Mouse (Mus musculus) liver, adult 2 months (tissue): Measurements from ENCODE around the gene Hist1h3g. TPM values are rescaled to one million over a fixed set of nuclear protein-coding genes. Genes with fewer than 3 reads are reported as not detected.
"Not testable (repeated sequence)": the region's sequence is repeated elsewhere in the genome, so short reads cannot be mapped to it uniquely, and the experiment has no call there.

Experiments used
- DNase-seq: peaks from one replicate; pipeline ENCODE4 v3.0.0-alpha.2; 2011; ENCODE audit warnings: low read depth, low spot score; ENCODE audit errors: extremely low read depth
- H3K27ac ChIP-seq: fragments of 200-500 bp; replicated peaks from 2 replicates; pipeline ENCODE4 v1.5.1; 2012; ENCODE audit warnings: low read depth, mild to moderate bottlenecking, control low read depth, inconsistent platforms, low read length; ENCODE audit not compliant: insufficient read depth
- H3K27me3 ChIP-seq: fragments of 200-500 bp; 2 replicates; pipeline ENCODE4 v1.6.1; 2012; ENCODE audit warnings: mild to moderate bottlenecking, moderate library complexity, low read length, inconsistent platforms; ENCODE audit not compliant: control insufficient read depth, insufficient read depth
- H3K36me3 ChIP-seq: fragments of 200-500 bp; 2 replicates; pipeline ENCODE4 v1.6.1; 2012; ENCODE audit warnings: low read length, inconsistent platforms; ENCODE audit not compliant: control insufficient read depth, insufficient read depth
- H3K4me1 ChIP-seq: fragments of 200-500 bp; 2 replicates; pipeline ENCODE4 v1.6.1; 2011; ENCODE audit warnings: low read length; ENCODE audit not compliant: control insufficient read depth, insufficient read depth
- H3K4me3 ChIP-seq: fragments of 200-500 bp; 2 replicates; pipeline ENCODE4 v1.5.1; 2011; ENCODE audit warnings: low read depth, mild to moderate bottlenecking, control low read depth, low read length, moderate library complexity; ENCODE audit not compliant: insufficient read depth
- H3K79me2 ChIP-seq: fragments of 200-500 bp; 2 replicates; pipeline ENCODE4 v1.6.1; 2012; ENCODE audit warnings: inconsistent platforms, mild to moderate bottlenecking, low read length, moderate library complexity; ENCODE audit not compliant: control insufficient read depth, insufficient read depth
- H3K9ac ChIP-seq: fragments of 200-500 bp; 2 replicates; pipeline ENCODE4 v1.6.1; 2012; ENCODE audit warnings: low read depth, mild to moderate bottlenecking, control low read depth, inconsistent platforms, low read length
- CTCF ChIP-seq: fragments of 200-500 bp; IDR thresholded peaks from 2 replicates; pipeline ENCODE4 v1.5.1; 2011; ENCODE audit warnings: low read depth, low read length, control low read depth
- POLR2A ChIP-seq: fragments of 200-500 bp; IDR thresholded peaks from 2 replicates; pipeline ENCODE4 v1.6.1; 2011; ENCODE audit warnings: low read length, control low read depth; ENCODE audit not compliant: insufficient read depth; ENCODE audit errors: extremely low read depth
- WGBS: fragments of 180-500 bp; shearing (Covaris S2); methylation state at CpG from one replicate; pipeline ENCODE4 v1.1.7; 2018; 5-methylcytosine and 5-hydroxymethylcytosine counted together
- polyA plus RNA-seq: library from polyadenylated mRNA; depleted of rRNA; stranded (reverse); fragments of >200 nt; gene quantifications from 2 replicates; pipeline ENCODE4 v1.2.3, GENCODE M21; 2012; rRNA removed
- total RNA-seq: library from RNA; depleted of rRNA; stranded (reverse); fragments of >200 nt; gene quantifications from 2 replicates; pipeline ENCODE4 v1.2.3, GENCODE M21; 2014; rRNA removed

Hist1h3g gene
- 5.6 and 12.9 TPM in 2 replicates for total RNA-seq
- 0.26 TPM in 1 of 2 replicates, not detected in the other for polyA plus RNA-seq

DNA sequence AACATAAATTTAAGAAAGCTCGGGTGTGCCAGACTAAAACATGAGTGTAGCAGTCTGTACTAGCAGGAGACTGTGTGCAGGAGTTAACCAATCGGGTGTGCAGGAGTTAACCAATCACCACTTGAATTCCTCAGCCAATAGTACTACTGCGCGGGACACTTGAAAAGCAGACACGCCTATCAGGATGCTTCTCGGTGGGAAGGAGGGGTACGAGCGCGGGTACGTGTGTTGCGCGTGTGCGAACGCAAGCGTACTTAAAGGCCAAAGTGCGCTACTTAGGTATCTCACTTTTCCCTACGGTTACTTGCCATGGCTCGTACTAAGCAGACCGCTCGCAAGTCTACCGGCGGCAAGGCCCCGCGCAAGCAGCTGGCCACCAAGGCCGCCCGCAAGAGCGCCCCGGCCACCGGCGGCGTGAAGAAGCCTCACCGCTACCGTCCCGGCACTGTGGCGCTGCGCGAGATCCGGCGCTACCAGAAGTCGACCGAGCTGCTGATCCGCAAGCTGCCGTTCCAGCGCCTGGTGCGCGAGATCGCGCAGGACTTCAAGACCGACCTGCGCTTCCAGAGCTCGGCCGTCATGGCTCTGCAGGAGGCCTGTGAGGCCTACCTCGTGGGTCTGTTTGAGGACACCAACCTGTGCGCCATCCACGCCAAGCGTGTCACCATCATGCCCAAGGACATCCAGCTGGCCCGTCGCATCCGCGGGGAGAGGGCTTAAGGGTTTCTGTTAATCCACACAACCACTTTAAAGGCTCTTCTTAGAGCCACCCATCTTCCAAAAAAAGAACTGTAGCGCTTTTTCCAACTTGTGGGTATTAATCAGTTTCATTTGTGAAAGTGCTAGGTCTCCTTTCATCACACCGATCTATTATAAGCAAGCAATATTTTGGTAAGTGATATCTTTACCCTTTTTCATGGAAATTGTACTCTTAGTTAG, at the start of gene Hist1h3g:
Gene Hist1h3g, plus strand, starts transcription at position 286 of the 939 bp plus-strand sequence.
- Histone ChIP-seq H3K4me1 (peaks cover 11% of the 10 kb centered on the region), H3K4me3 (peak within 1 kb of the TSS; percentile 48)
- H3K36me3 ChIP-seq, H3K27me3 ChIP-seq, H3K27ac ChIP-seq, H3K9ac ChIP-seq, H3K79me2 ChIP-seq: not testable (repeated sequence)
- 2% methylated on average over 49 of the region's 62 CpGs for WGBS
- DNase-seq: peak; percentile 89

DNA sequence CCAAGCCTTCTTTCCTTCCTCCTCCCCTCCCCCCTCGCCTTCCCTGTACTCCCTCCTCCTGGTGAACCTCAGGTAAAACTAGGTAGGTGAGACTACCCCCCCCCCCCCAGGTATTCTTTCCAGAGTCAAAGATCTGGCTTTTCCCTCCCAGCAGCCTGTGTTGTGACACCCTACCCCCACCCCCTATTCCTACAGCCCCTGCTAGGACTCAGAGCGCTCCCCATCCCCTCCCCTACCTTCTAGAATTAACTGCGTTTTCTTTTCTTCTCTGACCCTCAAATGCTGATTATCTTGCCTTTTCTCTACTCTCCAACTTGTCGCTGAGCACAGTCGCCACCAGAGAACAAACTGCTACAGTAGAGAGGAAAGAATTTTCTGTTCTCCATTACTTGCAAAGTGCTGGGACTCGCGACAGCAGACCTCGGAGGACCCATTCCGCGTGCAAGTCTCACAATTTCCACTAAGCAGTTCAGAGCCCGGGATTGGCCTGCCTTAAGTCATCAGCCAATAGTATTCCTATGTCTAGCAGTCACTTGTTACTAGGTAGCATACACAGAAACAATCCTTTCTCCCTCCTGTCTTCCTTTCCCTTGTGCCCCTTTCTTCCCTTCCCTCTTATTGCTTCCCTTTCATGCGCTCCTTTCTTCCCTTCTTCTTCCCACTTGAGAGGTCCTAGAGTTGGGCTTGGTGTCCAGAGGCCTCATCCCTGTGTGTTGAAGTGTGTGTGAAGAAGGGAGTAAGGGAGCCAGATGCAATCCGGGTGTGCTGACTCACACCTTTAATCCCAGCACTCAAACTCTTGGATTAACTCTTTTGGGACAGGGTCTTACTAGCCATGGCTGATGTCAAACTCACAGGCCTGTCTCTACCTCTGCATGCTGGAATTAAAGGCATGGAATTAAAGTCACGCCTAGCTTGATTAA, 46.6 kb upstream of the Hist1h3g start, which contains the start of gene Btn2a2:
Gene Btn2a2, minus strand, starts transcription at position 458 of the 923 bp plus-strand sequence.
- Histone ChIP-seq H3K36me3 (no peaks in the 10 kb centered on the region), H3K79me2 (no peaks in the 10 kb centered on the region), H3K27ac (no peak within 1 kb of the TSS), H3K9ac (no peak within 1 kb of the TSS), H3K27me3 (no peaks in the 10 kb centered on the region), H3K4me1 (no peaks in the 10 kb centered on the region), H3K4me3 (no peak within 1 kb of the TSS)
- DNase-seq: peak; percentile 60
- 10% methylated on average over 14 of the region's 14 CpGs for WGBS
- TF ChIP-seq CTCF: no peak
- TF ChIP-seq POLR2A: no peak

DNA sequence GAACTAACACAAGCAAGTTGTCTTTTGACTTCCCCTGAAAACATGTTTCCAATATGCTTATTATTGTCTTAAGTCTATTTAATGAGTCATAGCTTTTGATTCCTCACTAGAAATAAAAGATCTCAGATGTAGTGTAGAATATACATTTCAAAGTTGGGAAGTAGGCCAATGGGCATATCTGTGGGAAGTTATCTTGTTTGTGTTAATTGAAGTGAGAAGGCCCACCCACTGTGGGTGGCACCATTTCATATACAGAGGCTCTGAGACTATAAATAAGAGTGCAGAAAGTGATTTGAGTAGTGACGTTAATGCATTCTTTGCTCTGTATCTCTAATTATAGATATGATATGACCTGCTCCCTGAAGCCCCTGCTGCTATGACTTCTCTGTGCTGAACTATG, 44.4 kb upstream of the Hist1h3g start:
- TF ChIP-seq CTCF (no peak), POLR2A (no peak)
- Histone ChIP-seq H3K27me3 (no peaks in the 10 kb centered on the region), H3K36me3 (no peaks in the 10 kb centered on the region), H3K4me3 (no peak overlapping the region), H3K9ac (no peak overlapping the region), H3K79me2 (no peaks in the 10 kb centered on the region), H3K27ac (no peak overlapping the region), H3K4me1 (no peaks in the 10 kb centered on the region)
- WGBS: 84% methylated on average over 1 of the region's 1 CpGs
- DNase-seq: no peak

DNA sequence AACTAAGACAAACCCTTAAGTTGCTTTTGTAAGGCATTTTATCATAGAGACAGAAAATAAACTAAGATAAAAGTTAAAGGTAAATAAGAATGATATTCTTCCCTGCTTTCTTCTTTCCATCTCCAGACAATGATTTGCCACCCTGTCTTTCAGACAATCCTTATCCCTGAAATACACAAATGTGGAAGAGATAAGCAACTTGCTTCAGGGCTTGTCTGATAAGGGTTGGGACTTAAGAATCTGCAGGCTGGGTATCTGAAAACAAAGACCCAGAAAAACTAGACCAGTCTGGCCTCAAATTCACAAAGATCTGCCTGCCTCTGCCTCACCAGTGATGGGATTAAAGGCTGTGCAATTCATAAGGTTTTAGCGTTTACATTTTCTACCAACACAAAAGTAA, 44.0 kb upstream of the Hist1h3g start:
- Histone ChIP-seq H3K79me2 (no peaks in the 10 kb centered on the region), H3K27ac (no peak overlapping the region), H3K27me3 (no peaks in the 10 kb centered on the region), H3K4me1 (no peaks in the 10 kb centered on the region), H3K4me3 (no peak overlapping the region), H3K9ac (no peak overlapping the region), H3K36me3 (no peaks in the 10 kb centered on the region)
- 19% methylated on average over 1 of the region's 1 CpGs for WGBS
- TF ChIP-seq POLR2A (no peak), CTCF (no peak)
- no peak for DNase-seq

DNA sequence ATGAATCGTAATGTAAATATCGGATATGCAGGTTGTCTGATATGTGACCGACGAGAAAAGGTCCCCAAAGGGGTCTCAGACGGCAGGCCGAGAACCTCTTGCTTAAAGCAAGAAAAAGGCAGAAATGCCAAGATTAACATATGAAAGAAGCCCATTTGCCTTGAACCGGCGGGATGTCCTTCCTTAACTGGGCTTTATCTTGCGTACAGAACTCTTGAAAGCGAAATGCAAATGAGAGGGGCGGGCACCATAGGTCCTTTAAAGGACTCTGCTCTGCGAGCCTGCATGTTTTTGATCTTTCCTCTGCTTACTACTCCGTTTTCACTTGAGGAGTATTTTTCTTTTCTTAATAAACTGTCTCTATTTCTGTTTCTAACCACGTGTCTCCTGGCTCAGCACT, 43.2 kb upstream of the Hist1h3g start:
- TF ChIP-seq POLR2A (no peak), CTCF (no peak)
- H3K9ac ChIP-seq: no peak overlapping the region
- no peaks in the 10 kb centered on the region for H3K4me1 ChIP-seq
- H3K36me3 ChIP-seq: no peaks in the 10 kb centered on the region
- no peak overlapping the region for H3K27ac ChIP-seq
- no peak overlapping the region for H3K4me3 ChIP-seq
- no peaks in the 10 kb centered on the region for H3K27me3 ChIP-seq
- no peaks in the 10 kb centered on the region for H3K79me2 ChIP-seq
- DNase-seq: no peak
- 26% methylated on average over 14 of the region's 14 CpGs for WGBS
